Mouse (Mus musculus): ENCODE results near the gene Espnl. TPM values are rescaled to one million over a fixed set of nuclear protein-coding genes. Genes with fewer than 3 reads are reported as not detected.
A peak's percentile ranks its signal among the peaks of the same experiment; 100 is the strongest.

Gene Espnl
- 0.07 and 0.16 TPM in 2 replicates for polyA plus RNA-seq (2016; fragmentation: Nextera tagmentation; extraction: Ambion mirVana)

DNA sequence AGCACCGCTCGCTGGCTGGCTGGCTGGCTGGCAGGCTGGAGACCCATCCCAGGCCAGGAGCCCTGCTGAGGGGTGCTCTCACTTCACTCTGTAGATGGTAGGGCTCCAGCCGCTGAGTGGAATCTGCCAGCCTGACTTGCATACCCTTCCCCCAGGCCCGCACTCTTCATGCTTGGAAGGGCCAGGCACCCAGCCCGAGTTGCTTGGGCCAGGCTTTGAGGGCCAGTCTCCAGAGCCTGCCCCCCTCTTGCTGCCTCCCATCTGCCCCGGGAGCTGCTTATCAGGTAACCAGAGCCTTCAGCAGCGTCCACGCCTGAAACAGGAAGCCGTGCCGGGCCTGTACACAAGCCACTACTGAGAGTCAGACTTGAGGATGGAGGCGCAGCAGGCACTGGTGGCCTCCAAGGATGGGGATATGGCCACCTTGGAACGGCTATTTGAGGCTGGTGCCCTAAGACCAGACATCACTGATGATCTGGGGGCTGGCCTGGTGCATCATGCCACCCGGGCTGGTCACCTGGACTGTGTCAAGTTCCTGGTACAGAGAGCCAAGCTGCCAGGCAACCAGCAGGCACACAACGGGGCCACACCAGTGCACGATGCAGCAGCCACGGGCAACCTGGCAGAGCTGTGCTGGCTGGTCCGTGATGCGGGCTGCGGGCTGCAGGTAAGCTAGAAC is at the start of gene Espnl:
TSS of gene Espnl (plus strand) at position 316 of the 679 bp plus-strand sequence.
- no peak for DNase-seq (ENCODE audit: low spot score)
- Histone ChIP-seq H3K9me3 (no peaks in the 10 kb centered on the region), H3K4me1 (peaks cover 35% of the 10 kb centered on the region), H3K36me3 (no peaks in the 10 kb centered on the region), H3K4me3 (peak within 1 kb of the TSS; percentile 6; the same call in 1 of the 2 replicates), H3K27me3 (ENCODE audit: insufficient read depth, poor library complexity, severe bottlenecking) (peaks cover 15% of the 10 kb centered on the region; the same call in 1 of the 2 replicates), H3K27ac (peak within 1 kb of the TSS; percentile 74)
- WGBS: 43% methylated on average over 19 of the region's 19 CpGs

DNA sequence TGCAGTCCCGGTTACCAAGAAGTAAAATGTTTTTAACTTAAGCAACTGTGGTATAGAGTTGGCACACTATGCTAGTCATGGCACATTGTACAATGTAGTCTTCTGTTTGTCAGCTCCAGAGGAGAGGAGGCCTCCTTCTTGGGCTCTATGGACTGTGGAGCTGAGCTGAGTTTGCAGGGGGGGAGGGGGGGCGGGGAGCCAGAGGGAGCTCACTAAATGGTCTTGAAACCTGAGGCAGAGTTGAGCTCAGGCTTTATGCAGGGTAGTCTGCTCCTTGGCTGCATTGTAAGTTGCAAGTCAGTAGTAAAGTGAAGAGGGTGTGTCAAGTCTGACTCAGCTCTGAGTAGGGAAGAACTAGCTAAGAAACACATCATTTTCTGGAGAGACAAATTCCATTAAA is 49.6 kb upstream of the Espnl start:
- Histone ChIP-seq H3K9me3 (no peaks in the 10 kb centered on the region), H3K27me3 (ENCODE audit: insufficient read depth, poor library complexity, severe bottlenecking) (no peaks in the 10 kb centered on the region), H3K4me3 (no peak overlapping the region), H3K27ac (no peak overlapping the region), H3K4me1 (no peaks in the 10 kb centered on the region), H3K36me3 (peaks cover 29% of the 10 kb centered on the region)
- no peak for DNase-seq (ENCODE audit: low spot score)
- 91% methylated on average over 2 of the region's 2 CpGs for WGBS

- WGBS: 93% methylated on average over 4 of the region's 4 CpGs
- Histone ChIP-seq H3K27me3 (ENCODE audit: insufficient read depth, poor library complexity, severe bottlenecking) (no peaks in the 10 kb centered on the region), H3K9me3 (no peaks in the 10 kb centered on the region), H3K27ac (no peak overlapping the region), H3K36me3 (peaks cover 71% of the 10 kb centered on the region), H3K4me1 (no peaks in the 10 kb centered on the region), H3K4me3 (no peak overlapping the region)
- no peak for DNase-seq (ENCODE audit: low spot score)
Observed at GRCm38 (mm10) chr1:91276581-91276980, 45.3 kb upstream of the Espnl start.

DNA sequence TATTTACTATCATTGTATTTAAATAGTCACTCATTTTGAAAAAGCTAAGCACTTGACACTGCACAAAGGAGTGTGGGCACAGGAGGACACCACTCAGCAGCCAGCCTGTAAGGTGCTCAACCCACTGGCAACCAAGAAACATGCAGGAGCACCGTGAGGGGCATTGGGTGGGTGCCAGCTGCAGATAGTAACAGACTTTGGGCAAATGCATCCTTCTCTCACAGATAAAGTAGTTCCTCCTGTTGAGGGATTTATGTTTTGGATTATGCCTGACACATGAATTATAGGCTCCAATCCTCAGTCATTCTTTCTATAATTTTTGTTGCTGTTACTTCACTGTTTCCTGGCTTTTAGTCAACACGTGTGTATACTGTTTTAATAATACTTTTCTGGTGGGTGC is 44.4 kb upstream of the Espnl start:
- Histone ChIP-seq H3K4me3 (no peak overlapping the region), H3K27ac (no peak overlapping the region), H3K4me1 (no peaks in the 10 kb centered on the region), H3K9me3 (no peaks in the 10 kb centered on the region), H3K27me3 (ENCODE audit: insufficient read depth, poor library complexity, severe bottlenecking) (no peaks in the 10 kb centered on the region), H3K36me3 (peaks cover 76% of the 10 kb centered on the region)
- WGBS: 94% methylated on average over 2 of the region's 2 CpGs
- DNase-seq (ENCODE audit: low spot score): no peak

GRCm38 (mm10) chr1:91278410-91279119 is 43.3 kb upstream of the Espnl start:
- Histone ChIP-seq H3K4me1 (no peaks in the 10 kb centered on the region), H3K27me3 (ENCODE audit: insufficient read depth, poor library complexity, severe bottlenecking) (no peaks in the 10 kb centered on the region), H3K9me3 (no peaks in the 10 kb centered on the region), H3K27ac (no peak overlapping the region), H3K36me3 (peaks cover 82% of the 10 kb centered on the region), H3K4me3 (no peak overlapping the region)
- DNase-seq (ENCODE audit: low spot score): no peak
- WGBS: 94% methylated on average over 3 of the region's 3 CpGs

GRCm38 (mm10) chr1:91279126-91279525 is 42.7 kb upstream of the Espnl start:
- no peaks in the 10 kb centered on the region for H3K27me3 ChIP-seq (ENCODE audit: insufficient read depth, poor library complexity, severe bottlenecking)
- no peak overlapping the region for H3K4me3 ChIP-seq
- H3K36me3 ChIP-seq: peaks cover 85% of the 10 kb centered on the region
- no peak overlapping the region for H3K27ac ChIP-seq
- H3K9me3 ChIP-seq: no peaks in the 10 kb centered on the region
- no peak for DNase-seq (ENCODE audit: low spot score)
- no peaks in the 10 kb centered on the region for H3K4me1 ChIP-seq
- 80% methylated on average over 1 of the region's 1 CpGs for WGBS

- DNase-seq (ENCODE audit: low spot score): no peak
- WGBS: 83% methylated on average over 1 of the region's 1 CpGs
- no peak overlapping the region for H3K4me3 ChIP-seq
- no peaks in the 10 kb centered on the region for H3K4me1 ChIP-seq
- no peak overlapping the region for H3K27ac ChIP-seq
- H3K27me3 ChIP-seq (ENCODE audit: insufficient read depth, poor library complexity, severe bottlenecking): no peaks in the 10 kb centered on the region
- H3K9me3 ChIP-seq: no peaks in the 10 kb centered on the region
- H3K36me3 ChIP-seq: peaks cover 88% of the 10 kb centered on the region
Observed at GRCm38 (mm10) chr1:91282582-91282981, 39.3 kb upstream of the Espnl start.

DNA sequence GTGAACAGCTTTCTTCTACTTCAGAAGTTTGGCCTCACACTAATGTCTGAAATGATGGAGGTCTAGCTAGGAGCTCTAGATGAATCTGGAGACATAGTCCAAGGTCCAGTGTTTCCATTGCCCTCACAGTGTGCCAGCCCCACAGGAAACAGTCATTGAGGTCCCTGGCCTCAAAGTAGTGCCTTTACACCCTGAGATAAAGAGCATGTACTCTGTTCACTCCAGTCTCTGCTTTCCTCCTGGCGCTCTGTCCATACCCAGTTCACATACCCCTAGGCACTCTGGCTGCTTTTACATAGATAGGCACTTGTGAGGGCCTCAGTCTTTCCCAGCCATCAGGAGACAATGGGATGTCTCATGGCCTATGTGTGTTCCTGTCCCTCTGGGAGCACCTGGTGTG is 32.5 kb upstream of the Espnl start:
- peaks cover 60% of the 10 kb centered on the region for H3K36me3 ChIP-seq
- H3K9me3 ChIP-seq: no peaks in the 10 kb centered on the region
- H3K4me3 ChIP-seq: no peak overlapping the region
- H3K4me1 ChIP-seq: no peaks in the 10 kb centered on the region
- no peak overlapping the region for H3K27ac ChIP-seq
- no peak for DNase-seq (ENCODE audit: low spot score)
- WGBS: 85% methylated on average over 1 of the region's 1 CpGs
- no peaks in the 10 kb centered on the region for H3K27me3 ChIP-seq (ENCODE audit: insufficient read depth, poor library complexity, severe bottlenecking)

GRCm38 (mm10) chr1:91292101-91292825 is 29.6 kb upstream of the Espnl start:
- 93% methylated on average over 11 of the region's 11 CpGs for WGBS
- no peaks in the 10 kb centered on the region for H3K4me1 ChIP-seq
- peaks cover 40% of the 10 kb centered on the region for H3K36me3 ChIP-seq
- DNase-seq (ENCODE audit: low spot score): no peak
- no peaks in the 10 kb centered on the region for H3K27me3 ChIP-seq (ENCODE audit: insufficient read depth, poor library complexity, severe bottlenecking)
- H3K4me3 ChIP-seq: no peak overlapping the region
- no peak overlapping the region for H3K27ac ChIP-seq
- H3K9me3 ChIP-seq: no peaks in the 10 kb centered on the region

DNA sequence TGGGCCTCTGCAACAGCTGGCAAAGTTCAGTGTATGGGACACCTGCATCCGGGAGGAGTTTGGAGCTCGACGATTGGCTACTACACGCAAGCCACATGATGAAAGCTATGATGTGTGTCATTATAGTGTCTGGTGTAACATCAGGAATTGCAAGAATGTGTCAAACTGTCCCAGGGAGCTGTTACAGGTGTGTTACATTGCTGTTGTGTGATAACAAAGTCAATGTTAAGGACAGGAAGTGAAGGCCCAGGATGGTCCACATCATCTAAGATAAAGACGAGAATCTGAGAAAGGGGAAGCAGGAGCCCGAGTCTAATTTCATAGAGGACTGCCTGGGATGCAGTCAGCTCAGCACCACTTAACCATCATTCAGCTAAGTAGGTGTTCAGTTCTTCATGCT is 26.3 kb upstream of the Espnl start:
- Histone ChIP-seq H3K27ac (no peak overlapping the region), H3K4me1 (peaks cover 15% of the 10 kb centered on the region), H3K4me3 (no peak overlapping the region), H3K27me3 (ENCODE audit: insufficient read depth, poor library complexity, severe bottlenecking) (no peaks in the 10 kb centered on the region), H3K9me3 (no peaks in the 10 kb centered on the region), H3K36me3 (peaks cover 17% of the 10 kb centered on the region)
- WGBS: 89% methylated on average over 6 of the region's 6 CpGs
- no peak for DNase-seq (ENCODE audit: low spot score)

- H3K9me3 ChIP-seq: no peaks in the 10 kb centered on the region
- WGBS: under 1% methylated on average over 61 of the region's 65 CpGs
- DNase-seq (ENCODE audit: low spot score): peak; percentile 98
- H3K27me3 ChIP-seq (ENCODE audit: insufficient read depth, poor library complexity, severe bottlenecking): no peaks in the 10 kb centered on the region
- peak within 1 kb of the TSS; percentile 90 for H3K27ac ChIP-seq
- H3K36me3 ChIP-seq: peaks cover 17% of the 10 kb centered on the region
- H3K4me1 ChIP-seq: peaks cover 19% of the 10 kb centered on the region
- peak within 1 kb of the TSS; percentile 90 for H3K4me3 ChIP-seq
Observed at GRCm38 (mm10) chr1:91297799-91298744, 23.8 kb upstream of the Espnl start, which contains the start of gene Scly. Gene Scly (plus strand): TSS chr1:91298338.

DNA sequence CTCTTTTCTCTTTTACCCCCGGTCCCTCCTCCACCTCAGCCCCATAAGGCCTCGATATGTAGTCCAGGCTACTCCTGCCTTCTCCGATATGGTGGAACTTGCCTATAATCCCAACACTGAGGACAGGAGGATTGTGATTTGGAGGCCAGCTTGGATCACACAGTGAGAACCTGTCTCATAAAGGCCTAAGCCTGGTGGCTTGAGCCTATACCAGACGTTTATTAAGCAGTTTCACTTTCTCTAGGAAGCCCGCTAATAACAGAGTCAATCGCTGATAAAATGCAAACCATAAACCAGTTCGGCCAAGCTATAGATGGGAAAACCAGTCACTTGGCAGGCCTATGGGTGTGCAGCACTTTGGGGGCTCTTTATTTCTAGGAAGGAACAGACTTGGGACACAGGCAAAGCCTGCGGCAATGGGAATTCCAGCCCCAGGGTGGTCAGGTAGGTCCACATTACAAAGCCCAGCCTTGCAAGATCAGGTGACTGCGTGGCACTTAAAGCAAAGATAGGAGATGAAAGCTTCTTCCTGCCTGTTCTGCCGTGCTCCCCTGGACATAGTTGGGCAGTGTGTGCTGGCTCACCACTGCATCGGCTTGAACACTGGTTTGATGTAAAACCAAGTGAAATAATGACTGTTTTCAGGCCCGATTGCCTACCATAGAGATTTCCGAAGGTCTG is 22.7 kb upstream of the Espnl start:
- H3K9me3 ChIP-seq: no peaks in the 10 kb centered on the region
- DNase-seq (ENCODE audit: low spot score): no peak
- peak overlapping the region; percentile 90; the same call in 1 of the 2 replicates for H3K27ac ChIP-seq
- 74% methylated on average over 13 of the region's 13 CpGs for WGBS
- H3K4me1 ChIP-seq: peaks cover 19% of the 10 kb centered on the region
- H3K27me3 ChIP-seq (ENCODE audit: insufficient read depth, poor library complexity, severe bottlenecking): no peaks in the 10 kb centered on the region
- H3K36me3 ChIP-seq: peaks cover 20% of the 10 kb centered on the region
- peak overlapping the region; percentile 90 for H3K4me3 ChIP-seq

Measured in heart, embryonic 10.5 days (tissue).